Mouse (Mus musculus): ENCODE measurements around the gene Icam5. TPM values are rescaled to one million over a fixed set of nuclear protein-coding genes. Genes with fewer than 3 reads are reported as not detected.
A peak's percentile ranks its signal among the peaks of the same experiment; 100 is the strongest.
"Not testable (repeated sequence)": the region's sequence is repeated elsewhere in the genome, so short reads cannot be mapped to it uniquely, and the experiment has no call there.

Icam5 gene
- total and polyA plus RNA-seq, 3 experiments, result 0.08 TPM; not detected in 2

DNA sequence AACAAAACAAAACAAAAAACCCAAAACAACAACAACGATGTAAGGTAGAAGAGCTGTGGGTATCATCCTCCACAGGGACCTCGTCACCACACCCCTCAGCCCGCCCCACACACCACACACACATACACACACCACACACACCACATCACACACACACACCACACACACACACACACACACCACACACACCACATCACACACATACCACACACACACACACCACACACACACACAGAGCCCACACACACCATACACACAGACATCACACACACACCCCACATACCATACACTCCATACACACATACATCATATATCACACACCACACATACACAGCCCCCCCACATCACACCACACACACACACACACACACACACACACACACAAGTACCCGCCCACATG lies 40.3 kb upstream of the Icam5 start:
- H3K4me3 ChIP-seq, result no peak overlapping the region
- WGBS, result 93% methylated on average over 4 of the region's 4 CpGs
- no peak for DNase-seq
- no peak overlapping the region for H3K27ac ChIP-seq
- no peaks in the 10 kb centered on the region for H3K27me3 ChIP-seq (ENCODE audit: control insufficient read depth, insufficient read depth, low read length)
- no peak for TF ChIP-seq EP300 (IDR thresholded peaks at IDR 0.05; ENCODE audit: insufficient read depth, low read depth, low read length)
- TF ChIP-seq POLR2A (IDR thresholded peaks at IDR 0.05; ENCODE audit: insufficient read depth, low read depth, low read length), result no peak
- no peak for TF ChIP-seq CTCF (IDR thresholded peaks at IDR 0.05)
- intact Hi-C loops (cut with DNase I), result no loop called here
- H3K4me1 ChIP-seq (ENCODE audit: control insufficient read depth, insufficient read depth, low read length), result no peaks in the 10 kb centered on the region
- H3K9ac ChIP-seq (ENCODE audit: low read depth, low read length), result no peak overlapping the region
- no peaks in the 10 kb centered on the region for H3K79me2 ChIP-seq (replicated peaks; ENCODE audit: control insufficient read depth, insufficient read depth, low read length)
- no peaks in the 10 kb centered on the region for H3K36me3 ChIP-seq (ENCODE audit: control insufficient read depth, insufficient read depth, low read length)

DNA sequence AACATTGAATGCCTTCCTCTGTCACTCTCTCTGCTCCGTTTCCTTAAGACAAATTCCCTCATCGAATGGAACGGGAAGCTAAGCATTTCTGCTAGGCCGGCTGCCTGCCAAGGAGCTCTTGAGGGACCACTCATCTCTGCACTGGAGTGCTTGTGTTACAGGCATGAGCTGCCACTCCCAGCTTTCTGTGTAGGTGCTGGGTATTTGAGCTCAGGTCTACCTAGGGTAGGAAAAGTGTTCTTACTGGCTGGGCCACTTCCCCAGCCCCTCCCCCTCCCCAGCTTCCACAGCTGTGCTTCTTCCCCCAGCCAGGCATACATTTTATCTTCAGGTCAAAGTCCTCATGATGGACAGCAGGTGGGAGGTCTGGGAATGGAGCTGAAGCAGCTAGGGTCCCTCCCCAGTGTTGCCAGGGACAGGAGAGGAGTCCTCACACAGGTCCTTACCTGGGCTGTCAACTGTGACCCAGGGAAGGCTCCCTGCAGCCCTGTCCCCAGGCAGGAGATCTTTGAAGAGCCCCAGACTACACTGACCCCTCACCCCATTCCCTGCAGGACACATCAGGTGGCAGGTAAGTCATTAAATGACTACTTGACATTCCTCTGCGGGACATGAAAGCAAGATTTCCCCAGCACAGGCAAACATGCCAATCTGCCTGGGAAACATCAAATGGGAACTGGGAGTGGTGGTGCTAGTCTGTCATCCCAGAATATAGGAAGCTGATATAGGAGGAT lies 38.5 kb upstream of the Icam5 start:
- no peak for TF ChIP-seq EP300 (IDR thresholded peaks at IDR 0.05; ENCODE audit: insufficient read depth, low read depth, low read length)
- no peak for TF ChIP-seq CTCF (IDR thresholded peaks at IDR 0.05)
- TF ChIP-seq POLR2A (IDR thresholded peaks at IDR 0.05; ENCODE audit: insufficient read depth, low read depth, low read length), result no peak
- Histone ChIP-seq H3K4me1 (ENCODE audit: control insufficient read depth, insufficient read depth, low read length) (no peaks in the 10 kb centered on the region), H3K27ac (no peak overlapping the region), H3K4me3 (no peak overlapping the region), H3K9ac (ENCODE audit: low read depth, low read length) (no peak overlapping the region), H3K79me2 (replicated peaks; ENCODE audit: control insufficient read depth, insufficient read depth, low read length) (no peaks in the 10 kb centered on the region), H3K36me3 (ENCODE audit: control insufficient read depth, insufficient read depth, low read length) (no peaks in the 10 kb centered on the region), H3K27me3 (ENCODE audit: control insufficient read depth, insufficient read depth, low read length) (no peaks in the 10 kb centered on the region)
- DNase-seq, result no peak
- intact Hi-C loops (cut with DNase I), result no loop called here
- WGBS, result 55% methylated on average over 5 of the region's 5 CpGs

DNA sequence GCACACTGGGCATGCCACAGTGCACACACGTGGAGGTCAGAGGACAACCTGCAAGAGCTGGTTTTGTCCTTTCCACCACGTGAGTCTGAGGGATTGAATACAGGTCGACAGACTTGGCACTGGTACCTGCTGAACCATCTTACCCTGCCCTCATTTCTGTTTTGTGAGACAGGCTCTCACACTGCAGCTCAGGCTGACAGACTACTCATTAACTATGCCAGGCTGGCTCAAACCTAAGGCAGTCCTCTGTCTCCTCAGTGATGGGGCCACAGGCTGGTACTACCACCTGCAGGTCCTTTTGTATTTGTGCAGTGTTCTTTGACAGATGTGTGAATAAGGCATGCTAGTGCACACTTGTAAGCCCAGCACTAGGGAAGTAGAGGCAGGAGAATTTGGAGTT lies 36.8 kb upstream of the Icam5 start:
- no peak overlapping the region for H3K4me3 ChIP-seq
- no peak overlapping the region for H3K9ac ChIP-seq (ENCODE audit: low read depth, low read length)
- H3K27ac ChIP-seq, result no peak overlapping the region
- 72% methylated on average over 3 of the region's 3 CpGs for WGBS
- DNase-seq, result no peak
- H3K27me3 ChIP-seq (ENCODE audit: control insufficient read depth, insufficient read depth, low read length), result no peaks in the 10 kb centered on the region
- H3K4me1 ChIP-seq (ENCODE audit: control insufficient read depth, insufficient read depth, low read length), result no peaks in the 10 kb centered on the region
- no peaks in the 10 kb centered on the region for H3K36me3 ChIP-seq (ENCODE audit: control insufficient read depth, insufficient read depth, low read length)
- intact Hi-C loops (cut with DNase I), result no loop called here
- TF ChIP-seq CTCF (IDR thresholded peaks at IDR 0.05), result no peak
- TF ChIP-seq POLR2A (IDR thresholded peaks at IDR 0.05; ENCODE audit: insufficient read depth, low read depth, low read length), result no peak
- no peak for TF ChIP-seq EP300 (IDR thresholded peaks at IDR 0.05; ENCODE audit: insufficient read depth, low read depth, low read length)
- no peaks in the 10 kb centered on the region for H3K79me2 ChIP-seq (replicated peaks; ENCODE audit: control insufficient read depth, insufficient read depth, low read length)

DNA sequence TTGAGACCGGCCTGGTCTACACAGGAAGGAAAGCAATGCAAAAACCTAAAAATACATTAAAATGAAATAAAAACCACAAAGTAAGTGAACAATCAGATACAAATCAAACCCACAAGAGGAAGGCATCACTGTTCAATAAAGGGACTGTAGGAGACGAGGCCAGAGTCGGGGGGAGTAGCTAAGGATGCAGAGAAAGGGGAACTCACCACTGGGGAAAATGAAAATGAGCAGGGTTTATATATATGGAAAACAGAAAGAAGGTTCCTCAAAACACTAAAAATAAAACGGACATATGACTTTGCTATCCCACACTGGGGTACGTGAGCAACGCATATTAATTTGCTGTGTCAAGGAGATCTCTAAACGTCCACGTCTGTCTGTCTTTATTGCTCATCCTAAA lies 34.8 kb upstream of the Icam5 start:
- no peaks in the 10 kb centered on the region for H3K79me2 ChIP-seq (replicated peaks; ENCODE audit: control insufficient read depth, insufficient read depth, low read length)
- H3K27ac ChIP-seq, result no peak overlapping the region
- no peak overlapping the region for H3K4me3 ChIP-seq
- no peaks in the 10 kb centered on the region for H3K36me3 ChIP-seq (ENCODE audit: control insufficient read depth, insufficient read depth, low read length)
- H3K9ac ChIP-seq (ENCODE audit: low read depth, low read length), result no peak overlapping the region
- 85% methylated on average over 8 of the region's 8 CpGs for WGBS
- TF ChIP-seq EP300 (IDR thresholded peaks at IDR 0.05; ENCODE audit: insufficient read depth, low read depth, low read length) (no peak), POLR2A (IDR thresholded peaks at IDR 0.05; ENCODE audit: insufficient read depth, low read depth, low read length) (no peak), CTCF (IDR thresholded peaks at IDR 0.05) (no peak)
- H3K27me3 ChIP-seq (ENCODE audit: control insufficient read depth, insufficient read depth, low read length), result no peaks in the 10 kb centered on the region
- no peaks in the 10 kb centered on the region for H3K4me1 ChIP-seq (ENCODE audit: control insufficient read depth, insufficient read depth, low read length)
- no peak for DNase-seq
- intact Hi-C loops (cut with DNase I), result loop anchor here (1.0 kb wide), 1 partner anchor 81 kb away; no protein-coding TSS in a partner anchor

DNA sequence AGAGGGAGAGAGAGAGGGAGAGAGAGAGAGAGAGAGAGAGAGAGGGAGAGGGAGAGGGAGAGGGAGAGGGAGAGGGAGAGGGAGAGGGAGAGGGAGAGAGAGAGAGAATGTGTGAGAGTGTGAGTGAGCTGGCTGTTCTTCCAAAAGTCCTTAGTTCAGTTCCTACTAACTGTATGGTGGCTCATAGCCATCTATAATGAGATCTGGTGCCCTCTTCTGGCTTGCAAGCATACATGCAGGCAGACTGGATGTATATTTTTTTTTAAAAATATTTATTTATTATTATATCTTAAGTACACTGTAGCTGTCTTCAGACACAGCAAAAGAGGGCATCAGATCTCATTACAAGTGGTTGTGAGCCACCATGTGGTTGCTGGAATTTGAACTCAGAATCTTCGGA lies 33.5 kb upstream of the Icam5 start:
- DNase-seq; H3K9ac ChIP-seq (ENCODE audit: low read depth, low read length); H3K36me3 ChIP-seq (ENCODE audit: control insufficient read depth, insufficient read depth, low read length); H3K27ac ChIP-seq; H3K4me3 ChIP-seq; H3K79me2 ChIP-seq (replicated peaks; ENCODE audit: control insufficient read depth, insufficient read depth, low read length); H3K4me1 ChIP-seq (ENCODE audit: control insufficient read depth, insufficient read depth, low read length); H3K27me3 ChIP-seq (ENCODE audit: control insufficient read depth, insufficient read depth, low read length): not testable (repeated sequence)
- peak; percentile 71 for TF ChIP-seq CTCF (IDR thresholded peaks at IDR 0.05)
- intact Hi-C loops (cut with DNase I), result loop anchor here (1.0 kb wide), 1 partner anchor 97 kb away; no protein-coding TSS in a partner anchor
- 70% methylated on average over 1 of the region's 1 CpGs for WGBS

DNA sequence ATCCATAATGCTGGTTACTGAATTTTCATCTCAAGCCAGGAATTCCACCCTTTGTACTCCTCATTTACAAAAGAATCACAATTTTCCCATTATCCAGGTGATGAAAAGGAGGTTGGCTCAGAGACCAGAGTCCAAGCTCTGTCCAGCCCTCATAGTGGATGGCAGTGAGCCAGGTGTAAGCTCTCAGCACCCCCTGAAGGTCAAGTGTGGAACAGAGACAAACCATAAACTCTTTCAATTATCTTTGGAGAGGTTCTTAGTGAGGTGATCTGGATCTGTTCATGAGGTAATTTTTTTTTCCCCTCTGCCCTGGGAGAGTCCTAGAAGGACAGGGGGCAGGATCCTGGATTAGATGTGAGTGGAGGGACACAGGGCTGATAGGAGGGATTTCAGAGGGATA lies 31.1 kb upstream of the Icam5 start:
- Histone ChIP-seq H3K27me3 (ENCODE audit: control insufficient read depth, insufficient read depth, low read length) (no peaks in the 10 kb centered on the region), H3K27ac (no peak overlapping the region), H3K9ac (ENCODE audit: low read depth, low read length) (no peak overlapping the region), H3K36me3 (ENCODE audit: control insufficient read depth, insufficient read depth, low read length) (no peaks in the 10 kb centered on the region), H3K79me2 (replicated peaks; ENCODE audit: control insufficient read depth, insufficient read depth, low read length) (no peaks in the 10 kb centered on the region), H3K4me3 (no peak overlapping the region), H3K4me1 (ENCODE audit: control insufficient read depth, insufficient read depth, low read length) (peaks cover 4% of the 10 kb centered on the region)
- intact Hi-C loops (cut with DNase I), result loop anchor here (10.0 kb wide), 1 partner anchor 134 kb away; the partner anchor contains the start of gene Tyk2
- TF ChIP-seq EP300 (IDR thresholded peaks at IDR 0.05; ENCODE audit: insufficient read depth, low read depth, low read length) (no peak), CTCF (IDR thresholded peaks at IDR 0.05) (peak; percentile 63)
- DNase-seq, result no peak

All from heart, adult 2 months (tissue).